Mouse (Mus musculus) heart, embryonic 13.5 days (tissue): ENCODE measurements at regions not wholly inside any gene's neighbourhood (a gene's known extent, or its start where the extent isn't known, plus 50 kb on each side); places are given as distances from the start of the nearest gene placed in this dataset.
A peak's percentile ranks its signal among the peaks of the same experiment; 100 is the strongest.

Source experiments
- ATAC-seq: fragments of 200-750 bp; cut with Nextera tagmentation; 2 replicates; pipeline ENCODE4 v1.8.0; 2017; ENCODE audit warnings: moderate TSS enrichment; ENCODE audit not compliant: insufficient number of reproducible peaks, low FRiP score, low TSS enrichment; ENCODE audit errors: extremely low read depth
- H3K27ac ChIP-seq: fragments of 300-500 bp; sonication (generic); replicated peaks from 2 replicates; pipeline ENCODE4 v1.5.1; 2015; ENCODE audit warnings: moderate library complexity, mild to moderate bottlenecking, inconsistent platforms
- H3K27me3 ChIP-seq: fragments of 300-500 bp; sonication (generic); replicated peaks from 2 replicates; pipeline ENCODE4 v1.6.1; 2015; ENCODE audit warnings: mild to moderate bottlenecking, inconsistent platforms
- H3K36me3 ChIP-seq: fragments of 300-500 bp; sonication (generic); 2 replicates; pipeline ENCODE4 v1.6.1; 2015; ENCODE audit warnings: mild to moderate bottlenecking, inconsistent platforms
- H3K4me1 ChIP-seq: fragments of 300-500 bp; sonication (generic); 2 replicates; pipeline ENCODE4 v1.6.1; 2015; ENCODE audit warnings: inconsistent platforms
- H3K4me2 ChIP-seq: fragments of 300-500 bp; sonication (generic); 2 replicates; pipeline ENCODE4 v1.6.1; 2015; ENCODE audit warnings: inconsistent platforms, mild to moderate bottlenecking, moderate library complexity
- H3K4me3 ChIP-seq: fragments of 300-500 bp; sonication (generic); 2 replicates; pipeline ENCODE4 v1.5.1; 2015; ENCODE audit warnings: moderate library complexity, mild to moderate bottlenecking, inconsistent platforms
- H3K9ac ChIP-seq: fragments of 300-500 bp; sonication (generic); 2 replicates; pipeline ENCODE4 v1.6.1; 2015; ENCODE audit warnings: inconsistent platforms, mild to moderate bottlenecking, moderate library complexity
- H3K9me3 ChIP-seq: fragments of 300-500 bp; sonication (generic); 2 replicates; pipeline ENCODE4 v1.6.1; 2016; ENCODE audit warnings: inconsistent platforms
- WGBS: fragments of 180-500 bp; shearing (Covaris S2); methylation state at CpG from one replicate; pipeline ENCODE4 v1.1.7; 2015; ENCODE audit warnings: mixed read lengths; 5-methylcytosine and 5-hydroxymethylcytosine counted together

DNA sequence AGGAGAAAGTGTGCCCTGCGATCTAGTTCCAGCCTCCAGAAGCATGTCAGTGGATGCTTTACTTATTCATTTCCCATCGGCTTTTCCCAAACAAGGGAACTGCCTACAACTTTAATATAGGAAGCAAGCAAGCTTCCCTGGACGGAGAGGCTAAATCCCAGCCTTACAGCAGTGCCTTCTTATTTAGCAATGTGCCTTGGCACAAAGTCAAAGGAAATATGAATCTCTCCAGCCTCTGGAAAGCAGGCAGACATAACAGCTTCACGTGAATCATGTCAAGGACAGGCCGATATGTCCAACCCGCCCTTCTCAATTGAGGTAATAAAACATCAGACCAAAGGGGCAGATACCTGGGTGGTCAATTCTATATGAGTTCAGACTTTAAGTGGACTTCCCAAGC is 755.9 kb downstream of the Diaph3 start:
- Histone ChIP-seq H3K27ac (no peak overlapping the region), H3K4me3 (no peak overlapping the region), H3K27me3 (no peaks in the 10 kb centered on the region), H3K9me3 (no peaks in the 10 kb centered on the region), H3K36me3 (no peaks in the 10 kb centered on the region), H3K9ac (no peak overlapping the region), H3K4me2 (no peak overlapping the region), H3K4me1 (no peaks in the 10 kb centered on the region)
- WGBS = 74% methylated on average over 6 of the region's 6 CpGs
- ATAC-seq = no peak

DNA sequence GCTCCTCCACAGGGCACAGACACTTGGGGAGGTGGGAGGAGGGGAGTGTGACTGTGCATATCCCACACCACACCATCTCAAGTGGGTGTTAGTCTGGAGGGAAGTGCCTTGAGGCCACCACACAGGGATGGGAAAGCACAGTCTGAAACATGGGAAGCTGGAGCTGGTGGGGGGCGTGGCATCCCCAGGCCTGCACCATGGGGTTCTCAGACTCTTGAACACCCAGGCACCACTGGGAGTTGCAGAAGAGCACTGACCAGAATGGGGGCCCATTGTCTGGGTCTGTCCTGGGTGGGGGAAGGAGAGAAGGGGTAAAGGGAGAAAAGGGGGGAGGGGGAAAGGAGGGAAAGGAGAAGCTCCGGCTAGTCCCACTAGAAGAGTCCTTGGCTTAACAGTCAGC is 776.0 kb downstream of the Diaph3 start:
- Histone ChIP-seq H3K36me3 (no peaks in the 10 kb centered on the region), H3K4me2 (no peak overlapping the region), H3K9ac (no peak overlapping the region), H3K27ac (no peak overlapping the region), H3K4me1 (no peaks in the 10 kb centered on the region), H3K9me3 (no peaks in the 10 kb centered on the region), H3K27me3 (no peaks in the 10 kb centered on the region), H3K4me3 (no peak overlapping the region)
- 80% methylated on average over 2 of the region's 2 CpGs for WGBS
- ATAC-seq = no peak

DNA sequence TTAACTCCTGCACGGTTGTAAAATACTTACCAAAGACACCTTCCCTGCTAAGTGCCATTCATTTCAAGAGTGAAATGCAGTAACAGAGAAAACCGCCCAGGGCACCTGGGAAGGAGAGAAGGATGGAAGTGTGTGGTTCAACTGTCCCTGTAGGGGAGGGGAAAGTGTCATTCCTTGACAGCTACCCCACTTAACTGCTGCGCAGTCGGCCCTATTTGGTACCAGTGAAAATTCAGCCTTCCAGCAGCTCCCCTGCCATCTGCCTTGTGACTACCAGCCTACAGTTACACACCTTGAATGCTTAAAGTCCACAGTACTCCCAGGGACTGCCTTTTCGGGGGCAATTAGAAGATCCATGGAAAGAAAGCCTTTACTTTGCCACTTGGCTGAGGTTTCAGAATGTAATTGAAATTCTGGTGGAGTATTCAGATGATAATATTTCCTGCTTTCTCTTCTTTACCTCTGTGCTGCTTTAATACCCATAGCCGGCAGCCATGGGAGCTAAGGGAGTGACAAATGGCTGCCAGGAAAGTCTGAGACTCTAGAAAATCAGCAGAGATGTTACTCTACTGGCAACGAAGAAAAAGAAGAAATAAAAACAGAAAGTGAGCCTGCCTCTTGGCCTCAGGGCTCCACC is 780.5 kb downstream of the Diaph3 start:
- Histone ChIP-seq H3K27me3 (no peaks in the 10 kb centered on the region), H3K4me2 (no peak overlapping the region), H3K4me1 (no peaks in the 10 kb centered on the region), H3K4me3 (no peak overlapping the region), H3K27ac (no peak overlapping the region), H3K9me3 (no peaks in the 10 kb centered on the region), H3K36me3 (no peaks in the 10 kb centered on the region), H3K9ac (no peak overlapping the region)
- WGBS = 48% methylated on average over 7 of the region's 7 CpGs
- ATAC-seq = no peak

DNA sequence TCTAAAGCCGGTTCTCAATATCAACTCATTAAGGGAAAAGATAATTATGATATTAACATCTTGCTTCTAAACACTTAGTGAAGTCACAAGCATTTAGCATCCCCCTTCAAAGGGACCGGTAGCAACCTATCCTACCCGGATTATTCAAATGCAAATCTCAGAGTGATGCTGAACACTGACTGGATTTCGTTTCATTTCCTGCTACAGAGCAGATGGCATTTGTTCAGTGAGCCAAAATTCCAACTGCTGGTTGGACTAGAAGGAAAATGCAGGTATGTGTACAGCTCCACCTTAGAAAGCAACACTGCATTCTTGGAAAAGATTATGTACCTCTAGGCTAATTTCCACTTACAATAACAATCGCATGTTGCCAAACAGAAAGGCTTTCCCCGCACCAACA is 782.5 kb downstream of the Diaph3 start:
- Histone ChIP-seq H3K36me3 (no peaks in the 10 kb centered on the region), H3K9me3 (no peaks in the 10 kb centered on the region), H3K27me3 (no peaks in the 10 kb centered on the region), H3K9ac (no peak overlapping the region), H3K4me1 (no peaks in the 10 kb centered on the region), H3K4me2 (no peak overlapping the region), H3K4me3 (no peak overlapping the region), H3K27ac (no peak overlapping the region)
- WGBS = 79% methylated on average over 6 of the region's 6 CpGs
- ATAC-seq = no peak

DNA sequence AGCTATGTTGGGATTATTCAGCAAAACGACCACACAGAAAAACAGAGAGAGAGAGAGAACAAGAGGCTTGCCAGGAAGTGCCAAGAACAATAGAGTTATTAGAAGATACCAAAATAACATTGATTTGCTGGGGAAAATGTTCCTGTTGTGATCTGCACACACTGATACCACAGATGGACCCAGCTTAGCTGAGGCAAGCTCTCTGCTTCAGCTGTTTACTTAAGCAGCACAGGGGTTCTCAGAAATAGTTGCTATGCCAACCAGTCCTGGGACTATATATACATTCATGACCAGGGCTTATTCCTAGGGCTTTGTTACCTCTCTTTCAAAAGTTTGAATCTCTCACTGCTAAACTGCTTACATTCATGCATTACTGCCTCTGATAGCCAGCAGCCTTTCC is 790.5 kb downstream of the Diaph3 start:
- H3K36me3 ChIP-seq = no peaks in the 10 kb centered on the region
- no peak overlapping the region for H3K4me3 ChIP-seq

DNA sequence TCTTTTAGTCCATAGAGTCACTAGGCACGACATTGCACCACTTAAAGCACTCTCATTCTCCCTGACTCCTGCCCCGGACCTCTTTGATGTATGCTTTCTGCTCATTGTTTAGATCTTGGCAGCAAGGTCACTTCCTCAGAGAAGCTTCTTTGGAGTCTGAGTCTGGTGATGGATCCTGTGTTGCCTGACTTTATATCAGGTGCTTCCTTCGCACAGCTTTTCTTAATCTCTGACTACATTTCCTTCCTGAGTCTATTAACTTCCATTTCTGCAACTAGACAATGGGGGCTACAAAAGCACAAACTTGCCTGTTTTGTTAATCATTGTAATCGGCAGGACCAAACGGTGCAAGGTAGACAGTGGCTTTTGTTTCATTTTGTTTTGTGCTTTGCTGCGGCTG is 802.0 kb downstream of the Diaph3 start:
- H3K4me3 ChIP-seq = no peak overlapping the region
- WGBS = 67% methylated on average over 6 of the region's 6 CpGs
- no peaks in the 10 kb centered on the region for H3K9me3 ChIP-seq
- no peaks in the 10 kb centered on the region; the same call in 1 of the 2 replicates for H3K4me1 ChIP-seq
- no peak overlapping the region for H3K4me2 ChIP-seq
- H3K27me3 ChIP-seq = no peaks in the 10 kb centered on the region
- no peak for ATAC-seq
- no peak overlapping the region for H3K9ac ChIP-seq
- no peak overlapping the region for H3K27ac ChIP-seq
- H3K36me3 ChIP-seq = no peaks in the 10 kb centered on the region

More for the DNA sequence above, 790.5 kb downstream of the Diaph3 start:
- Histone ChIP-seq H3K27me3 (no peaks in the 10 kb centered on the region), H3K4me2 (no peak overlapping the region), H3K9ac (no peak overlapping the region), H3K27ac (no peak overlapping the region), H3K4me1 (no peaks in the 10 kb centered on the region), H3K9me3 (no peaks in the 10 kb centered on the region)
- 39% methylated on average over 1 of the region's 1 CpGs for WGBS
- ATAC-seq = no peak

DNA sequence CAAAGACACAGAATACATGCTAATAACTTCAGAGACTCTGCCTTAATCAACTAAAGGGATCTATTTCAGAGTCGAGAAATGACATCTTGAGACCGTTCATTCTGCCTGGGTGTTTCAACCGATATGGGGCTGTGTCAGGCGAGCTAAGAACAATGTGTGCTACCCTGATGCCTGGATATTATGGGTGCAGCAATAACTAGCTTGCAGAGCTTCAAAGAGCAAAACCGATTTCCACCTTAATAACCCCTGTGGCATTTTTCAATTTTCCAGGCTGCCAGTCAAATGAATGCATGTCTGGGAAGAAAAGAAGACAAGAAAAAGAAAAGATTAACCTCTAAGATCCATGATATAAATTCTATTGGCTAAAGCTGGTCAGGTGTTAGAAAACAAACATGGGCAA is 804.0 kb downstream of the Diaph3 start:
- Histone ChIP-seq H3K9ac (no peak overlapping the region), H3K4me2 (no peak overlapping the region), H3K36me3 (no peaks in the 10 kb centered on the region), H3K27ac (no peak overlapping the region), H3K4me1 (no peaks in the 10 kb centered on the region; the same call in 1 of the 2 replicates), H3K4me3 (no peak overlapping the region), H3K9me3 (no peaks in the 10 kb centered on the region), H3K27me3 (no peaks in the 10 kb centered on the region)
- WGBS = 78% methylated on average over 5 of the region's 5 CpGs
- ATAC-seq = no peak

DNA sequence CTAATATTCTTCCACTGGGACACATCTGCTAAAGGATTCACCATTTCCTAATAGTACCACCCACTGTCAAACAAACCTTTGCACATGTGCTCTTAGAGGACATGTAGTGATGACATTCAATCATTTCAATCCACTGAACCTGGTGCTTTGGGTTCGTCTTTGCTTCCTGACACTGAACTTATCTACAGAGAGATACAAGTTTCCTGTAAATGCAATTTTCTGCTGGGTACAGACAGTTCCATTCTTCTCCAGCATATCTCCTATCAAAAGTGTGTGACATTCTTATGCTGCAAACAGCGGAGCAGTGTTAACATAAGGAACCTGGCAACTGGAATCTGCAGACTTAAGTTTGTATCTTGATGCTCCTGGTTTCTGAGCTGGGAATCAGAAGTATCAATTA is 805.8 kb downstream of the Diaph3 start:
- no peaks in the 10 kb centered on the region for H3K27me3 ChIP-seq
- no peaks in the 10 kb centered on the region for H3K36me3 ChIP-seq
- 27% methylated on average over 2 of the region's 2 CpGs for WGBS
- H3K4me3 ChIP-seq = no peak overlapping the region
- no peak overlapping the region for H3K27ac ChIP-seq
- H3K9ac ChIP-seq = no peak overlapping the region
- H3K4me2 ChIP-seq = no peak overlapping the region
- H3K9me3 ChIP-seq = no peaks in the 10 kb centered on the region
- no peaks in the 10 kb centered on the region; the same call in 1 of the 2 replicates for H3K4me1 ChIP-seq
- ATAC-seq = no peak

DNA sequence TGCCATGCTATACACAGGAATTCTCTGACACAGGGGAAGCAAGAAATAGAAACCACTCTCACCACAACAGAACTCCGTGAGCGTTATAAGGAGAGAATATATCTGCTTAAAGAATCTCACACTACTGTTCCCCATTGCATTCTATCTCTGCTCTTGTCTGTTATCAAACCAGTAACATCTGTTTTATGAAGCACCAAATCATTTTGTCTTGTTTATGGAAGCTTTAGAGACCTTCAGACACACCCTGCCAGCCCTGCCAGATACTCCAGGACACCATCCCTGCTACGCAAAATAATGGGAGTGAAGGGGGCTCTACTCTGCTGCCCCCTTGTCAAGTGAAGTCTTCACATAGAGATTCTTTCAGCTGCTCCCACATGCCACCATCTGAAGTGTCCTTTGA is 811.9 kb downstream of the Diaph3 start:
- Histone ChIP-seq H3K27me3 (no peaks in the 10 kb centered on the region), H3K4me3 (peak overlapping the region; percentile 23; the same call in 1 of the 2 replicates), H3K4me2 (peak overlapping the region; percentile 59), H3K36me3 (no peaks in the 10 kb centered on the region), H3K9ac (no peak overlapping the region; the same call in 1 of the 2 replicates), H3K4me1 (peaks cover 14% of the 10 kb centered on the region; the same call in 1 of the 2 replicates), H3K27ac (peak overlapping the region; percentile 36; the same call in 1 of the 2 replicates), H3K9me3 (no peaks in the 10 kb centered on the region)
- ATAC-seq = no peak
- WGBS = 33% methylated on average over 3 of the region's 3 CpGs

DNA sequence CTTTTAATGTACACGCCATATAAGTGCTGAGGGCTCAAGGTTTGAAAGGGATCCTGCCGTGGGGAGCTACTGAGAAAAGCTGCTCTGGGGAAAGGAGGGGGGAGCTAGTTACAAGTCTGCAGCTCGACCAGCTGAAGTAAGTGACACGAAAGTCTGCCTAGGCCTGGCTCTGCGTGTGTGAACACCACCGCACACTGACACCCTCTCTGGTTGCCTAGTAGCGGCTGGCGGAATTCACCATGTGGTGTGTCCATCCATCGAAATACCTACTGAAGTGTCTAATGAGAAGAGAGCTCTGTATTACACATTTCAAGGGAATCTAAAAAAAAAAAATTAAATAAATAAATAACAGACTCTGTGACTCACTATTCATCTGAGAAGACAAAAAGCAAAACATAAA is 813.4 kb downstream of the Diaph3 start:
- ATAC-seq = no peak
- Histone ChIP-seq H3K27me3 (no peaks in the 10 kb centered on the region), H3K27ac (no peak overlapping the region), H3K4me3 (no peak overlapping the region), H3K36me3 (no peaks in the 10 kb centered on the region), H3K4me2 (no peak overlapping the region), H3K4me1 (peaks cover 19% of the 10 kb centered on the region; the same call in 1 of the 2 replicates), H3K9me3 (no peaks in the 10 kb centered on the region), H3K9ac (no peak overlapping the region)
- WGBS = 64% methylated on average over 9 of the region's 9 CpGs

DNA sequence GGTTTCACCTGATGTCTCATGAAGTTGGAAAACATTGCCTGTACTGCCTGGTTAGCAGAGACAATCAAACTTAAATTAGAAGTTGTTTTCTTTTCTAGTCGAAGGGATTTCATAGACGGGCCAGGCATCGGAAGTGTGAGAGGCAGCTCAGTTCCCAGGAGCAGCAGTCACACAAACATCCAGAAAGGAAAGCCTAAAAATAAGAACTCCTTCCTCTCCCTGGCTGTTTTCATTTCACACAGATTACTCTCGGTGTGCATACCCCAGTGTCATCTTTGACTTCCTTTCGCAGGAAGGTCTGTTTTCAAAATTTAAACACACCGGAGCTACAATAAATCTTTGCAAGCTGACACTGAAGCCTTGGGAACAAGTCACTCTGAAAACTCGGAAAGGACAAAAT is 818.7 kb downstream of the Diaph3 start:
- WGBS = 26% methylated on average over 7 of the region's 7 CpGs

DNA sequence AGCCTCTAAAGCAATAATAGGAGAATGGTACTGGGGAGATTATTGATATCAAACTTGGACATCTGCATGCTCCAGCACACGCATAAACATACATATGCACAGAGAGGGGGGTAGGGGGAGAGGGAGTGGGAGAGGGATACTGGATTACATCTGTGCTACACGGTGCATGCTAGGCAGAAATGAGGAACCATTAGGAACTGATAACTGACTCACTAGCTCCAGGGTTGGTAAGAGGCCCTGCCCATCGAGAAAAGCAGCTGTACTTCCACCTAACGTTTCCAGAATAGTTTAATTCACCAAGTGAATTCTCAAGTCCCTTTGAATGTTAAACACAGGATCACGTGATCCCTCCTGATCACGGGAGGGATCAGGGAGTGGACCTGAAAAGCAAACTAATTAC is 825.1 kb downstream of the Diaph3 start:
- H3K27ac ChIP-seq = no peak overlapping the region
- no peak for ATAC-seq
- no peaks in the 10 kb centered on the region for H3K4me1 ChIP-seq
- H3K9me3 ChIP-seq = no peaks in the 10 kb centered on the region
- WGBS = 72% methylated on average over 6 of the region's 6 CpGs
- no peak overlapping the region for H3K4me2 ChIP-seq
- H3K9ac ChIP-seq = no peak overlapping the region
- no peaks in the 10 kb centered on the region for H3K36me3 ChIP-seq
- no peak overlapping the region for H3K4me3 ChIP-seq
- H3K27me3 ChIP-seq = no peaks in the 10 kb centered on the region

More for the DNA sequence above, 818.7 kb downstream of the Diaph3 start:
- no peak for ATAC-seq
- Histone ChIP-seq H3K27me3 (no peaks in the 10 kb centered on the region), H3K27ac (peak overlapping the region; percentile 6), H3K36me3 (no peaks in the 10 kb centered on the region), H3K4me3 (no peak overlapping the region), H3K9ac (no peak overlapping the region), H3K9me3 (no peaks in the 10 kb centered on the region), H3K4me2 (peak overlapping the region; percentile 34), H3K4me1 (peaks cover 14% of the 10 kb centered on the region)
